Mouse (Mus musculus) heart, embryonic 14.5 days (tissue): Measurements from ENCODE around the gene Elp5. TPM values are rescaled to one million over a fixed set of nuclear protein-coding genes. Genes with fewer than 3 reads are reported as not detected.
"Not testable (repeated sequence)": the region's sequence is repeated elsewhere in the genome, so short reads cannot be mapped to it uniquely, and the experiment has no call there.

ENCODE experiments used
- ATAC-seq: fragments of 200-750 bp; cut with Nextera tagmentation; 2 replicates; pipeline ENCODE4 v1.8.0; 2017; ENCODE audit warnings: low read depth, moderate TSS enrichment; ENCODE audit not compliant: insufficient number of reproducible peaks, insufficient read depth, low FRiP score
- H3K27ac ChIP-seq, 2 experiments: fragments of 200-500 bp in 1 of 2; fragments of 300-500 bp in 1 of 2; sonication (generic) in 1 of 2; replicated peaks in 1 of 2; 2 replicates each; pipeline ENCODE4 v1.5.1; 2012 to 2014; ENCODE audit warnings: low read depth in 2 of 2, low read length in 2 of 2, control low read depth in 1 of 2, mild to moderate bottlenecking in 1 of 2, mixed read lengths in 1 of 2; ENCODE audit not compliant: control insufficient read depth in 1 of 2, insufficient read depth in 1 of 2
- H3K27me3 ChIP-seq: fragments of 300-500 bp; sonication (generic); 2 replicates; pipeline ENCODE4 v1.6.1; 2014; ENCODE audit warnings: mild to moderate bottlenecking, low read length, control low read depth; ENCODE audit not compliant: control insufficient read depth, insufficient read depth
- H3K36me3 ChIP-seq: fragments of 300-500 bp; sonication (generic); 2 replicates; pipeline ENCODE4 v1.6.1; 2014; ENCODE audit warnings: mild to moderate bottlenecking, control low read depth, low read length, mixed read lengths; ENCODE audit not compliant: control insufficient read depth, insufficient read depth
- H3K4me1 ChIP-seq, 2 experiments: fragments of 200-500 bp in 1 of 2; fragments of 300-500 bp in 1 of 2; sonication (generic) in 1 of 2; 2 replicates each; pipeline ENCODE4 v1.6.1; 2012 to 2014; ENCODE audit warnings: low read length in 2 of 2, control low read depth in 1 of 2, mixed read lengths in 1 of 2; ENCODE audit not compliant: control insufficient read depth in 2 of 2, insufficient read depth in 2 of 2
- H3K4me2 ChIP-seq: fragments of 300-500 bp; sonication (generic); 2 replicates; pipeline ENCODE4 v1.6.1; 2014; ENCODE audit warnings: mild to moderate bottlenecking, low read length
- H3K4me3 ChIP-seq, 2 experiments: fragments of 200-500 bp in 1 of 2; fragments of 300-500 bp in 1 of 2; sonication (generic) in 1 of 2; 2 replicates each; pipeline ENCODE4 v1.5.1; 2012 to 2014; ENCODE audit warnings: low read length in 2 of 2, mild to moderate bottlenecking in 2 of 2, control low read depth in 1 of 2, low read depth in 1 of 2, moderate library complexity in 1 of 2; ENCODE audit not compliant: control insufficient read depth in 1 of 2, insufficient read depth in 1 of 2
- H3K9ac ChIP-seq: fragments of 300-500 bp; sonication (generic); 2 replicates; pipeline ENCODE4 v1.6.1; 2014; ENCODE audit warnings: mild to moderate bottlenecking, low read length
- H3K9me3 ChIP-seq: fragments of 300-500 bp; sonication (generic); 2 replicates; pipeline ENCODE4 v1.6.1; 2016; ENCODE audit warnings: low read length, control low read depth; ENCODE audit not compliant: control insufficient read depth
- WGBS: fragments of 180-500 bp; shearing (Covaris S2); extraction: QIAGEN DNeasy Blood & Tissue Kit; methylation state at CpG from one replicate; pipeline ENCODE4 v1.1.7; 2014; 5-methylcytosine and 5-hydroxymethylcytosine counted together
- polyA plus RNA-seq: library from polyadenylated mRNA; unstranded; fragments of >200 nt; fragmentation: Nextera tagmentation; extraction: Ambion mirVana; gene quantifications from 2 replicates; pipeline ENCODE4 v1.2.1, GENCODE M21; 2014

Elp5 gene
- polyA plus RNA-seq, 1 experiment from 2014 or later: 114 TPM

- Histone ChIP-seq H3K4me3 (peak within 1 kb of the TSS in 1 of 2 experiments; percentile 44; a peak in 2 of 4 replicates), H3K4me2 (peak within 1 kb of the TSS; percentile 84), H3K4me1 (peaks cover 4 to 14% of the 10 kb centered on the region in 2 experiments; a peak in 3 of 4 replicates), H3K27ac (no peak within 1 kb of the TSS), H3K9ac (0 out of 2 replicates have a peak within 1 kb of the TSS, but pooled peaks have one; percentile 1), H3K36me3 (peaks cover 18% of the 10 kb centered on the region), H3K27me3 (peaks cover 63% of the 10 kb centered on the region), H3K9me3 (no peaks in the 10 kb centered on the region)
- WGBS: 9% methylated on average over 24 of the region's 24 CpGs
- no peak for ATAC-seq
Observed at GRCm38 (mm10) chr11:69964650-69965270, 17.6 kb downstream of the Elp5 start, which contains the start of gene Cldn7. Cldn7 (plus strand) TSS chr11:69964779.

- Histone ChIP-seq H3K9ac (no peak overlapping the region), H3K27ac (no peak overlapping the region), H3K4me1 (peaks cover 2 to 12% of the 10 kb centered on the region in 2 experiments; a peak in 3 of 4 replicates), H3K36me3 (no peaks in the 10 kb centered on the region), H3K9me3 (no peaks in the 10 kb centered on the region), H3K27me3 (peaks cover 61% of the 10 kb centered on the region), H3K4me3 (no peak overlapping the region), H3K4me2 (no peak overlapping the region)
- ATAC-seq: no peak
- 38% methylated on average over 5 of the region's 5 CpGs for WGBS
Observed at GRCm38 (mm10) chr11:69961841-69962240, 20.5 kb downstream of the Elp5 start.

- Histone ChIP-seq H3K27ac (no peak overlapping the region), H3K27me3 (peaks cover 49% of the 10 kb centered on the region), H3K9ac (no peak overlapping the region), H3K9me3 (no peaks in the 10 kb centered on the region), H3K4me2 (no peak overlapping the region), H3K4me1 (peaks cover 0 to 4% of the 10 kb centered on the region in 2 experiments; a peak in 2 of 4 replicates), H3K4me3 (no peak overlapping the region), H3K36me3 (no peaks in the 10 kb centered on the region)
- 21% methylated on average over 5 of the region's 5 CpGs for WGBS
- no peak for ATAC-seq
Observed at GRCm38 (mm10) chr11:69960616-69961015, 21.7 kb downstream of the Elp5 start.

- Histone ChIP-seq H3K9ac (no peak overlapping the region), H3K27me3 (peaks cover 8% of the 10 kb centered on the region; the same call in 1 of the 2 replicates), H3K36me3 (no peaks in the 10 kb centered on the region), H3K27ac (no peak overlapping the region), H3K4me1 (peaks cover 0 to 7% of the 10 kb centered on the region in 2 experiments; a peak in 2 of 4 replicates), H3K9me3 (no peaks in the 10 kb centered on the region), H3K4me3 (no peak overlapping the region), H3K4me2 (no peak overlapping the region)
- no peak for ATAC-seq
- WGBS: 83% methylated on average over 1 of the region's 1 CpGs
Observed at GRCm38 (mm10) chr11:69956218-69956617, 26.1 kb downstream of the Elp5 start.

- H3K4me2 ChIP-seq, H3K9me3 ChIP-seq, H3K4me1 ChIP-seq, H3K27me3 ChIP-seq, H3K36me3 ChIP-seq, ATAC-seq, H3K4me3 ChIP-seq, H3K9ac ChIP-seq, H3K27ac ChIP-seq: not testable (repeated sequence)
- 66% methylated on average over 3 of the region's 4 CpGs for WGBS
Observed at GRCm38 (mm10) chr11:69955618-69956017, 26.7 kb downstream of the Elp5 start.

- Histone ChIP-seq H3K9me3 (no peaks in the 10 kb centered on the region), H3K27me3 (no peaks in the 10 kb centered on the region; the same call in 1 of the 2 replicates), H3K9ac (no peak overlapping the region), H3K27ac (no peak overlapping the region), H3K4me1 (peaks cover 4 to 11% of the 10 kb centered on the region in 2 experiments), H3K36me3 (no peaks in the 10 kb centered on the region), H3K4me2 (0 out of 2 replicates have a peak overlapping the region, but pooled peaks have one; percentile 6), H3K4me3 (no peak overlapping the region)
- no peak for ATAC-seq
- WGBS: 23% methylated on average over 11 of the region's 11 CpGs
Observed at GRCm38 (mm10) chr11:69953267-69953915, 28.9 kb downstream of the Elp5 start.

- no peak overlapping the region for H3K9ac ChIP-seq
- peaks cover 5 to 11% of the 10 kb centered on the region in 2 experiments for H3K4me1 ChIP-seq
- no peaks in the 10 kb centered on the region for H3K36me3 ChIP-seq
- ATAC-seq: no peak
- H3K27me3 ChIP-seq: no peaks in the 10 kb centered on the region; the same call in 1 of the 2 replicates
- no peak overlapping the region for H3K4me3 ChIP-seq
- 54% methylated on average over 1 of the region's 1 CpGs for WGBS
- no peaks in the 10 kb centered on the region for H3K9me3 ChIP-seq
- no peak overlapping the region for H3K4me2 ChIP-seq
- H3K27ac ChIP-seq: no peak overlapping the region
Observed at GRCm38 (mm10) chr11:69952274-69952673, 30.0 kb downstream of the Elp5 start.
